Mouse (Mus musculus) spleen, adult 2 months (tissue): ENCODE data around the gene Atrip. TPM values are rescaled to one million over a fixed set of nuclear protein-coding genes. Genes with fewer than 3 reads are reported as not detected.

Experiments
- DNase-seq, 2 experiments: peaks; one replicate each; pipeline versions ENCODE4 v3.0.0 to v3.0.0-alpha.2; 2012 to 2021; ENCODE audit warnings: low spot score in 2 of 2, low read depth in 1 of 2
- H3K27ac ChIP-seq: fragments of 200-500 bp; 2 replicates; pipeline ENCODE4 v1.5.1; 2012; ENCODE audit warnings: low read length, inconsistent platforms; ENCODE audit not compliant: insufficient read depth
- H3K27me3 ChIP-seq: fragments of 200-500 bp; 2 replicates; pipeline ENCODE4 v1.6.1; 2012; ENCODE audit warnings: mild to moderate bottlenecking, moderate library complexity, low read length, inconsistent platforms; ENCODE audit not compliant: control insufficient read depth, insufficient read depth
- H3K36me3 ChIP-seq: fragments of 200-500 bp; 2 replicates; pipeline ENCODE4 v1.6.1; 2012; ENCODE audit warnings: mild to moderate bottlenecking, low read length, inconsistent platforms; ENCODE audit not compliant: control insufficient read depth, insufficient read depth
- H3K4me1 ChIP-seq: fragments of 200-500 bp; 2 replicates; pipeline ENCODE4 v1.6.1; 2011; ENCODE audit warnings: inconsistent platforms; ENCODE audit not compliant: control insufficient read depth, insufficient read depth, insufficient read length
- H3K4me3 ChIP-seq: fragments of 200-500 bp; 2 replicates; pipeline ENCODE4 v1.5.1; 2011; ENCODE audit warnings: mild to moderate bottlenecking, inconsistent platforms; ENCODE audit not compliant: insufficient read depth, insufficient read length; ENCODE audit errors: extremely low read depth
- CTCF ChIP-seq: fragments of 200-500 bp; IDR thresholded peaks from 2 replicates; pipeline ENCODE4 v1.5.1; 2011; ENCODE audit warnings: mild to moderate bottlenecking, inconsistent platforms; ENCODE audit not compliant: insufficient read depth, insufficient read length, insufficient replicate concordance; ENCODE audit errors: extremely low read depth
- POLR2A ChIP-seq: fragments of 200-500 bp; IDR thresholded peaks from 2 replicates; pipeline ENCODE4 v1.6.1; 2011; ENCODE audit warnings: low read depth, low read length, inconsistent platforms
- WGBS: fragments of 180-500 bp; shearing (Covaris S2); methylation state at CpG from one replicate; pipeline ENCODE4 v1.1.7; 2018; 5-methylcytosine and 5-hydroxymethylcytosine counted together
- polyA plus RNA-seq: library from polyadenylated mRNA; depleted of rRNA; stranded (reverse); fragments of >200 nt; gene quantifications from 2 replicates; pipeline ENCODE4 v1.2.3, GENCODE M21; 2012; rRNA removed

Gene Atrip
- polyA plus RNA-seq, 1 experiment, result 16.2 TPM

DNA sequence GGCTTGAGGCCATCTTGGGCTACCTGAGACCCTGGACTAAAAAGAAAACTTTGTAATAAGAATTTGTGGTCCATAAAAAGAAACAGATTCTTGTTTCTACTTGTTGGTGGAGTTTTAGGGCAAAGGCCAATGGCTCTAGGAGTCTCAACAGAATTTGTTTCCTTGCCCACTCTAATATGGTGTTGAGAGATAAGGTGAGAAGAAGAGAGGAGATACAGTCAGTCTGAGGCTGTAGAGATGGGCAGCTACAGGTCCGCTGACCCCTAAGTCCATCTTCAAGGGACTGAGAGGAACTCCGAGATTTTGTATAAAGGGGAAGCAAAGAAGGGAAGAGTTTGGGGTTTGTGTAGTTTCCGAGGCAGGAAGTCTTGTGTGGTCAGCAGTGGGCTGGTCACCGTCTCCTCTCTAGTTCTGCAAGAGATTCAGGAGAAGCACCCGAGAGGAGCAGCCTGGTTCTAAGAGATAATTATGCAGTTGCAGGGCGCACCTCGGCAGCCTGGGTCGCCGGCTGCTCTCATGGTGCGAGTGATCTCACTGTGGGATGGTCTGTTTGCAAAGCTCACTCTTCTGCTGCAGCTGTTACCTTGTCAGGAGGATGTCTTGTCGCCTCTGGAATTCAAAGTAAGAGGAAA lies 56.8 kb downstream of the Atrip start:
- TF ChIP-seq CTCF (no peak), POLR2A (no peak)
- WGBS, result 37% methylated on average over 11 of the region's 11 CpGs
- no peak for DNase-seq
- H3K27ac ChIP-seq, result no peak overlapping the region
- H3K27me3 ChIP-seq, result no peaks in the 10 kb centered on the region
- H3K4me1 ChIP-seq, result peaks cover 6% of the 10 kb centered on the region
- no peaks in the 10 kb centered on the region; the same call in 1 of the 2 replicates for H3K36me3 ChIP-seq
- H3K4me3 ChIP-seq, result no peak overlapping the region

DNA sequence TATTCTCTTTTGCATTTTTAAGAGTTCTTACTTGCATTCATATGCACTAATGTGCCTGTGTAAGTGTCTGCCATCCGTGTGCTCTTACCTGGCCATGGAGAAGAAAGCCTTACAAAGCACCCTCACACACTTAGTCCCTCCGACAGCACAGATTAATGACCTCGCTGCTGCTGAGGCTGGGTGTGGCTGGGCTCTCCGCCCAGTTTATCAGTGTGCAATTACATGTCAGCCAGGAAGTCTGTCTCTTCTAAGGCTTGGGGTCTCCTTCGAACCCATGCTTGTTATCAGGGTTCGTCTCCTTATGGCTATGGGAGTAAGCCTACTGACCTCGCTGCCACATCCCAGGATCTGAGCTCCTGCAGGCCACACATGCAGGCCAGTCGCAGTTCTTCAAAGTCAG lies 58.5 kb downstream of the Atrip start:
- Histone ChIP-seq H3K4me3 (no peak overlapping the region), H3K27ac (no peak overlapping the region), H3K27me3 (no peaks in the 10 kb centered on the region), H3K36me3 (peaks cover under 1% of the 10 kb centered on the region; the same call in 1 of the 2 replicates), H3K4me1 (no peaks in the 10 kb centered on the region)
- TF ChIP-seq POLR2A (no peak), CTCF (no peak)
- DNase-seq, result no peak
- 84% methylated on average over 8 of the region's 8 CpGs for WGBS

DNA sequence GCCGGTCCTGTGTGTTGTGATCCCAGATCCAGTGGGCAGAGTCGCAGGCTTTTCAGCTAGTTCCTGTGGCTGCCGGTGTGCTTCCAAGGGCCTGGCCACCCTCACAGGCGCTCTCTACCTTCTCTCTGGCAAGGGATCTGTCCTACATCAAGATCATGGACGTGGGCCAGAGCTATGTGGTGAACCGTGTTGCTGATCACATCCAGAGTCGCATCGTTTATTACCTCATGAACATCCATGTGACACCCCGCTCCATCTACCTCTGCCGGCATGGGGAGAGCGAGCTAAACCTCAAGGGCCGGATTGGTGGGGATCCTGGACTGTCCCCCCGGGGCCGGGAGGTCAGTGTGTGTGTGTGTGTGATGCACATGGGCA lies 63.6 kb downstream of the Atrip start:
- Histone ChIP-seq H3K4me3 (no peak overlapping the region), H3K27me3 (no peaks in the 10 kb centered on the region), H3K36me3 (peaks cover 2% of the 10 kb centered on the region; the same call in 1 of the 2 replicates), H3K4me1 (0 out of 2 replicates have a peak, but pooled peaks cover 3% of the 10 kb centered on the region), H3K27ac (no peak overlapping the region)
- TF ChIP-seq CTCF (no peak), POLR2A (no peak)
- DNase-seq, result no peak
- 76% methylated on average over 14 of the region's 14 CpGs for WGBS

DNA sequence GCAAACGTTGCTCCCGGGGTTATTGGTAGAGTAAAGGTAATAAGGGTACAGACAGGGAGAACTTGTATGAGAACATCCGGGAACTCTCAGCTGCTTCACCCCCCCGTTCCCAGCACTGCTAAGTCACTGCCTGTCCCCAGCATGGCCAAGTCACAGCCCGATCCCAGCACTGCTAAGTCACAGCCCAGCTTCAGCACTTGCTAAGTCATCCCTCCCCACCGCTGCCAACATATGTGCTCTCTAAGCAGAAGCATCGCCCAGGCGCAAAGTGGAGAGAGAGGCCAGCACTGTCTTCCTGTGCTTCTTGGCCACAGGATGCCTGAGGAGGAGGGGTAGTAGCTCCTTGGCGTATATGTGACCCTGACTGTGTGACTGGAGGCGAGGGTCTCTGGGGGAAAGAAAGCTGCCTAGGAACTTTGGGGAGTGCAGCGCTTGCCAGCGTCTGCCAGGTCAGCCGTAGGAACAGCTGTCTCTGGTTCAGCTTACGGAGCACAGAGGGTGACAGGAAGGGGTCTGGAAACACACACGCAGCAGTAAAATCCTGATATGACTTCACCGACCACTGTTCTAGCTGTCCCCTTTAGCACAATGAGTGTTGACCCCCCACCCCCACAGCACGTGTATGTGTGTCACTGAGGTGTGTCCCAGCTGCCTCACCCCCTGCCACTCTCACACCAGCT lies 64.1 kb downstream of the Atrip start:
- no peak overlapping the region for H3K4me3 ChIP-seq
- H3K36me3 ChIP-seq, result peaks cover 2% of the 10 kb centered on the region; the same call in 1 of the 2 replicates

DNA sequence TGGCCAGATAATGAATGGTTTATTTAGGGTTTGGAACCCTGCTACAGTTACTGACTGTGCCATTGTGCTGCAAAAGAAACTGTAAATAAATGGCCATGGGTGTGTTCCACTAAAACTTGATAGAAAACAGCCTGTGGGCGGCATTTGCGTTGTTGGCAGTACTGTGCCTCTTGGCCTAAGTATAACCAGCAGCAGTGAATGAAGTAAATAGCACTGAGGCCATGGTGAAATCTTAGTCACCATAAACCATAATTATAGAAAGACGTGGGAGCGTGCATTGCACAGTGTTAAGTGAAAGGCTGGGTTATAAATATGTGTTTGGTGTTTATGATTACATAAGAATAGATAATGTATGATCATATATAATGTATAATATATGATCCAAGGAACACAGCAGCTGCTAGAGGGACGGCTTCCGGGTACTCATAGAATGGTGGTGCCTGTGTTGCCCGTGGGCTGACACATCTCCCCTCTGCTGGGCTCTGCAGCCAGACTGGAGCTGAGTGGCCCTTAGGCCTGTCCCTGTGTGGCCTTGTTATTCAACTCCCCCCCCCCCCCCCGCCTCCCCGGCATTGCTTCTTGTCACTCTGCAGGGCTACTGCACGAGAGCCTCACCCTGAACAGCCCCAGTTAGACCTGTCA lies 64.8 kb downstream of the Atrip start:
- 66% methylated on average over 10 of the region's 10 CpGs for WGBS
- Histone ChIP-seq H3K27me3 (no peaks in the 10 kb centered on the region), H3K36me3 (peaks cover 2% of the 10 kb centered on the region; the same call in 1 of the 2 replicates), H3K4me1 (0 out of 2 replicates have a peak, but pooled peaks cover 3% of the 10 kb centered on the region), H3K27ac (no peak overlapping the region), H3K4me3 (no peak overlapping the region)
- no peak for TF ChIP-seq POLR2A
- TF ChIP-seq CTCF, result no peak
- DNase-seq, result no peak

More for the DNA sequence above, 64.1 kb downstream of the Atrip start:
- no peak for DNase-seq
- TF ChIP-seq CTCF (no peak), POLR2A (no peak)
- Histone ChIP-seq H3K27me3 (no peaks in the 10 kb centered on the region), H3K27ac (no peak overlapping the region), H3K4me1 (0 out of 2 replicates have a peak, but pooled peaks cover 3% of the 10 kb centered on the region)
- WGBS, result 22% methylated on average over 17 of the region's 17 CpGs

DNA sequence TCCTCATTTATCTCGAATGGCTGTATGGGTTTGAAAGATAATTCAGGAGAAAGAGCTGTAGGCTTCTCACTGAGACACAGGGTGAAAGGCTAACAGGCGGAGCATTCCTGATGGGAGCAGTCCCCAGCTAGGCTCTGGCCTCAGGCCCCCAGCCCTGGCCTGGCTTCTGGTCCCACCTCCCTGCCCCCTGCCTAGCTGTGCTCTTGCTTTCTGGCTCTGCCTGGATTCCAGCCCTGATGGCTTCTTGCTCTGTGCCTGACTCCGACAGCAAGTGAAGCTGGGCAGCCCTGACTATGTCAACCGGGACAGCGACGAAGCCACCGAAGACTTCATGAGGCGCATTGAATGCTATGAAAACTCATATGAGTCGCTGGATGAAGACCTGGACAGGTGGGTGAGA lies 65.8 kb downstream of the Atrip start:
- 0 out of 2 replicates have a peak, but pooled peaks cover 3% of the 10 kb centered on the region for H3K4me1 ChIP-seq
- H3K27ac ChIP-seq, result no peak overlapping the region
- TF ChIP-seq CTCF (no peak), POLR2A (no peak)
- no peak for DNase-seq
- H3K36me3 ChIP-seq, result peaks cover 2% of the 10 kb centered on the region; the same call in 1 of the 2 replicates
- no peak overlapping the region for H3K4me3 ChIP-seq
- H3K27me3 ChIP-seq, result no peaks in the 10 kb centered on the region
- 92% methylated on average over 9 of the region's 9 CpGs for WGBS

Other genes with a start within 250 kb of the Atrip start
- gene Celsr3, start 247.8 kb downstream of the Atrip start, polyA plus RNA-seq, result 0.83 and 1.2 TPM in 2 replicates
- gene Slc26a6, start 220.8 kb downstream of the Atrip start, polyA plus RNA-seq, result 13.0 and 14.9 TPM in 2 replicates
- gene Tmem89, start 159.5 kb downstream of the Atrip start, polyA plus RNA-seq, result 0.12 and 0.41 TPM in 2 replicates
- gene Uqcrc1, start 137.5 kb downstream of the Atrip start, polyA plus RNA-seq, result 213 and 285 TPM in 2 replicates
- 14.0 and 14.4 TPM in 2 replicates for gene Col7a1, start 120.5 kb downstream of the Atrip start, polyA plus RNA-seq
- gene Ucn2, start 88.1 kb downstream of the Atrip start, polyA plus RNA-seq, result 0.92 and 0.97 TPM in 2 replicates
- 22.6 and 25.4 TPM in 2 replicates for gene Pfkfb4, start 82.3 kb downstream of the Atrip start, polyA plus RNA-seq
- 4,319 and 4,795 TPM in 2 replicates for gene Shisa5, start 35.6 kb downstream of the Atrip start, polyA plus RNA-seq
- 137 and 262 TPM in 2 replicates for gene Trex1, start 14.4 kb downstream of the Atrip start, polyA plus RNA-seq
- 5.1 and 5.2 TPM in 2 replicates for gene Ccdc51, start 8.4 kb upstream of the Atrip start, polyA plus RNA-seq
- gene Tma7, start 8.5 kb upstream of the Atrip start, polyA plus RNA-seq, result 10.2 and 16.4 TPM in 2 replicates
- 10.4 TPM in 2 replicates for gene Plxnb1, start 21.3 kb upstream of the Atrip start, polyA plus RNA-seq
- not detected in 2 replicates for gene Fbxw21, start 87.9 kb upstream of the Atrip start, polyA plus RNA-seq
- gene Fbxw13, start 121.9 kb upstream of the Atrip start, polyA plus RNA-seq, result 0.37 TPM in 1 of 2 replicates, not detected in the other
- gene Fbxw20, start 160.6 kb upstream of the Atrip start, polyA plus RNA-seq, result not detected in 2 replicates
- not detected in 2 replicates for gene Fbxw14, start 213.6 kb upstream of the Atrip start, polyA plus RNA-seq